Mouse (Mus musculus): ENCODE data around the gene AI661453.

GRCm38 (mm10) chr17:47458310-47458709 is 21.9 kb downstream of the AI661453 start:
- no peak for TF ChIP-seq POLR2A (IDR thresholded peaks at IDR 0.05; ENCODE audit: borderline replicate concordance, control insufficient read depth, low read depth, low read length)
- TF ChIP-seq CTCF (IDR thresholded peaks at IDR 0.05; ENCODE audit: control insufficient read depth, insufficient read depth, low read length): no peak
